Mouse (Mus musculus): Measurements from ENCODE around the gene Dnajb4. TPM values are rescaled to one million over a fixed set of nuclear protein-coding genes. Genes with fewer than 3 reads are reported as not detected.
A peak's percentile ranks its signal among the peaks of the same experiment; 100 is the strongest.

The Dnajb4 gene
- polyA plus RNA-seq, 1 experiment from 2014 or later = 26.5 TPM

DNA sequence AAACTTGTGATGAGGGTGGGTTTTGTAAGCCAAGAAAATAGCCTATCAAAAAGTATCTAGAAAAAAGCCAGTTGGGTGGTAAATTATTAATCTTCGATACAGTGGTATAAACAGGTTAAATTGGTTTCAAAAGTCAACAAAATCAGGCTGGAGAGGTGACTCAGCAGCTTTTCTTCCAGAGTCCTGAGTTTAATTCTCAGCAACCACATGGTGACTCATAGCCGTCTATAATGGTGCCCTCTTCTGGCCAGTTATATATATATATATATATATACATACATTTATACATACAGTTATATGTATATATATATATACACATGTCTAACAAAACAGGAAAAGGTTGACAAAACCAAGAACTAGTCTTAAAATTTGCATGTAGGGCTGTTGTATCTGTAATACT is 28.7 kb upstream of the Dnajb4 start:
- ATAC-seq (ENCODE audit: insufficient read depth, low FRiP score, low TSS enrichment) = no peak
- H3K9ac ChIP-seq (ENCODE audit: low read length) = no peak overlapping the region
- no peak overlapping the region for H3K4me2 ChIP-seq (ENCODE audit: low read depth)
- no peaks in the 10 kb centered on the region for H3K27me3 ChIP-seq (ENCODE audit: control insufficient read depth, insufficient read depth, low read length)
- H3K36me3 ChIP-seq (ENCODE audit: control insufficient read depth, insufficient read depth, low read length) = peaks cover 6% of the 10 kb centered on the region; the same call in 1 of the 2 replicates
- H3K4me3 ChIP-seq (ENCODE audit: low read depth, low read length) = no peak overlapping the region
- H3K9me3 ChIP-seq (ENCODE audit: control insufficient read depth, low read length) = no peaks in the 10 kb centered on the region
- H3K4me1 ChIP-seq (ENCODE audit: control insufficient read depth, insufficient read depth, low read length) = no peaks in the 10 kb centered on the region
- DNase-seq (ENCODE audit: low spot score) = no peak
- WGBS = 74% methylated on average over 2 of the region's 2 CpGs
- no peak overlapping the region for H3K27ac ChIP-seq (ENCODE audit: low read depth, low read length)

GRCm38 (mm10) chr3:152235805-152236204 is 25.7 kb upstream of the Dnajb4 start:
- Histone ChIP-seq H3K27me3 (ENCODE audit: control insufficient read depth, insufficient read depth, low read length) (no peaks in the 10 kb centered on the region), H3K9me3 (ENCODE audit: control insufficient read depth, low read length) (no peaks in the 10 kb centered on the region), H3K27ac (ENCODE audit: low read depth, low read length) (no peak overlapping the region), H3K4me1 (ENCODE audit: control insufficient read depth, insufficient read depth, low read length) (no peaks in the 10 kb centered on the region), H3K4me3 (ENCODE audit: low read depth, low read length) (no peak overlapping the region), H3K36me3 (ENCODE audit: control insufficient read depth, insufficient read depth, low read length) (peaks cover 6% of the 10 kb centered on the region; the same call in 1 of the 2 replicates), H3K9ac (ENCODE audit: low read length) (no peak overlapping the region), H3K4me2 (ENCODE audit: low read depth) (no peak overlapping the region)
- ATAC-seq (ENCODE audit: insufficient read depth, low FRiP score, low TSS enrichment) = no peak
- WGBS = 98% methylated on average over 1 of the region's 1 CpGs
- DNase-seq (ENCODE audit: low spot score) = no peak

DNA sequence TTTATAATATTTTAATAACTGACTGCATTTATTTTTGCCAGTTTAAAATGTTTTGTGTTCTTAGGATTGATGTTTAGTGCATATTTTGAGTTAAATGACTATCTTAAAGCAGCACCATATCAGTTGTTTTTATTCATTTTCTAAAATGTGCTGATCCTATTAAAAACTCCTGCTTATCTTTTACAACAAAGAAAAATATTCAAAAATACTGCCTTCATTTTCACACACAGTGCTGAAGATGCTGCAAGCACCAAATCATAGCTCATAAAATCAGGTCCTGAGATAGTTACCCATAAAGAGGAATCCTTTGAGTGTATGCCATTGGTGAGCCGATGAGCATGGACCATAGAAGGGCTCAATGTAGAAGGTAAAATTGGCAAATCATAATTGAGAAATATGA is 25.1 kb upstream of the Dnajb4 start:
- WGBS = 93% methylated on average over 1 of the region's 1 CpGs

DNA sequence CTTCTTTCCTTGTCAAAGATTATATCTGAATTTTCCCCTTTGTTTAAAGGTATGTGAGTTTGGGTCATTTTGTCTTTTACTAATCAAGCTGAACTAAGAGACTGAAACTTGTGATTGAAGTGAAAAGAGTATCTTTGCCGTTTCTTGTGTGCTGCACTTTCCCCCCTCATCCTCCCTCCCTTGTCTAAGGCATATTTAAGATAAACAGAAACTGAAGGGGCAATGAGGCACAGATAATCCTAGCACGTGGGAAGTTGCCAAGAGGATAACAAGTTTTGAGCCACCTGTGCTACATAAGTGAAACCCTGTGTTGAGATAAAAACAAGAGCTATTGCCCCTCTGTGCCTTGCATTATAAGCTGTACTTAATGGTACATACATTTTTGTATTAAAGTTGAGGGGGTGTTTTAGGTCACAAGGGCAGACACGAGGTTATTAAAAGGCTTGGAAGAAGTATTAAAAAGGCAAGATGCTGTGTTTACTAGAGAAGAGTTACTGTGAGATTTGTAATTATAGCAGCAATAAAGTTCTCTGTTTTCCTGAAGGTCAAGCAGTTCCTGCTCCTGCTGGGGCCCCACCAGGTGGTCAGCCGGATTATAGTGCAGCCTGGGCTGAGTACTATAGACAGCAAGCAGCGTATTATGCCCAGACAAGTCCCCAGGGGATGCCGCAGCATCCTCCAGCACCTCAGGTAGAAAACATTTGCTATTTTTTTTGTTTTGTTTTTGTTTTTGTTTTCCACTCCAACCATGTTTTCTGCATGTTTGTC is 21.4 kb upstream of the Dnajb4 start:
- 72% methylated on average over 6 of the region's 6 CpGs for WGBS
- H3K9ac ChIP-seq (ENCODE audit: low read length) = no peak overlapping the region
- H3K27me3 ChIP-seq (ENCODE audit: control insufficient read depth, insufficient read depth, low read length) = no peaks in the 10 kb centered on the region
- no peak overlapping the region for H3K4me3 ChIP-seq (ENCODE audit: low read depth, low read length)
- DNase-seq (ENCODE audit: low spot score) = no peak
- no peak overlapping the region for H3K4me2 ChIP-seq (ENCODE audit: low read depth)
- no peaks in the 10 kb centered on the region for H3K4me1 ChIP-seq (ENCODE audit: control insufficient read depth, insufficient read depth, low read length)
- no peak for ATAC-seq (ENCODE audit: insufficient read depth, low FRiP score, low TSS enrichment)
- H3K36me3 ChIP-seq (ENCODE audit: control insufficient read depth, insufficient read depth, low read length) = peaks cover 4% of the 10 kb centered on the region; the same call in 1 of the 2 replicates
- H3K27ac ChIP-seq (ENCODE audit: low read depth, low read length) = no peak overlapping the region
- no peaks in the 10 kb centered on the region for H3K9me3 ChIP-seq (ENCODE audit: control insufficient read depth, low read length)

More for the DNA sequence above, 25.1 kb upstream of the Dnajb4 start:
- H3K4me3 ChIP-seq (ENCODE audit: low read depth, low read length) = no peak overlapping the region
- peaks cover 6% of the 10 kb centered on the region; the same call in 1 of the 2 replicates for H3K36me3 ChIP-seq (ENCODE audit: control insufficient read depth, insufficient read depth, low read length)
- no peaks in the 10 kb centered on the region for H3K27me3 ChIP-seq (ENCODE audit: control insufficient read depth, insufficient read depth, low read length)
- DNase-seq (ENCODE audit: low spot score) (no peak), ATAC-seq (ENCODE audit: insufficient read depth, low FRiP score, low TSS enrichment) (no peak)
- no peak overlapping the region for H3K9ac ChIP-seq (ENCODE audit: low read length)
- no peak overlapping the region for H3K27ac ChIP-seq (ENCODE audit: low read depth, low read length)
- H3K4me1 ChIP-seq (ENCODE audit: control insufficient read depth, insufficient read depth, low read length) = no peaks in the 10 kb centered on the region
- H3K4me2 ChIP-seq (ENCODE audit: low read depth) = no peak overlapping the region
- no peaks in the 10 kb centered on the region for H3K9me3 ChIP-seq (ENCODE audit: control insufficient read depth, low read length)

GRCm38 (mm10) chr3:152229271-152229670 is 19.2 kb upstream of the Dnajb4 start:
- 94% methylated on average over 5 of the region's 5 CpGs for WGBS
- Histone ChIP-seq H3K27ac (ENCODE audit: low read depth, low read length) (no peak overlapping the region), H3K27me3 (ENCODE audit: control insufficient read depth, insufficient read depth, low read length) (no peaks in the 10 kb centered on the region), H3K9me3 (ENCODE audit: control insufficient read depth, low read length) (no peaks in the 10 kb centered on the region), H3K4me1 (ENCODE audit: control insufficient read depth, insufficient read depth, low read length) (no peaks in the 10 kb centered on the region), H3K9ac (ENCODE audit: low read length) (no peak overlapping the region), H3K36me3 (ENCODE audit: control insufficient read depth, insufficient read depth, low read length) (peaks cover 11% of the 10 kb centered on the region), H3K4me2 (ENCODE audit: low read depth) (no peak overlapping the region), H3K4me3 (ENCODE audit: low read depth, low read length) (no peak overlapping the region)
- ATAC-seq (ENCODE audit: insufficient read depth, low FRiP score, low TSS enrichment) = no peak
- no peak for DNase-seq (ENCODE audit: low spot score)

GRCm38 (mm10) chr3:152228843-152229242 is 18.7 kb upstream of the Dnajb4 start:
- ATAC-seq (ENCODE audit: insufficient read depth, low FRiP score, low TSS enrichment) = no peak
- no peak overlapping the region for H3K4me3 ChIP-seq (ENCODE audit: low read depth, low read length)
- WGBS = 94% methylated on average over 7 of the region's 7 CpGs
- H3K9ac ChIP-seq (ENCODE audit: low read length) = no peak overlapping the region
- H3K27ac ChIP-seq (ENCODE audit: low read depth, low read length) = no peak overlapping the region
- no peaks in the 10 kb centered on the region for H3K27me3 ChIP-seq (ENCODE audit: control insufficient read depth, insufficient read depth, low read length)
- no peaks in the 10 kb centered on the region for H3K9me3 ChIP-seq (ENCODE audit: control insufficient read depth, low read length)
- no peak for DNase-seq (ENCODE audit: low spot score)
- H3K36me3 ChIP-seq (ENCODE audit: control insufficient read depth, insufficient read depth, low read length) = peaks cover 11% of the 10 kb centered on the region
- no peaks in the 10 kb centered on the region for H3K4me1 ChIP-seq (ENCODE audit: control insufficient read depth, insufficient read depth, low read length)
- H3K4me2 ChIP-seq (ENCODE audit: low read depth) = no peak overlapping the region

GRCm38 (mm10) chr3:152225906-152226305 is 15.8 kb upstream of the Dnajb4 start:
- no peak for DNase-seq (ENCODE audit: low spot score)
- no peaks in the 10 kb centered on the region for H3K27me3 ChIP-seq (ENCODE audit: control insufficient read depth, insufficient read depth, low read length)
- peaks cover 26% of the 10 kb centered on the region for H3K36me3 ChIP-seq (ENCODE audit: control insufficient read depth, insufficient read depth, low read length)
- H3K4me3 ChIP-seq (ENCODE audit: low read depth, low read length) = no peak overlapping the region
- no peak for ATAC-seq (ENCODE audit: insufficient read depth, low FRiP score, low TSS enrichment)
- WGBS = 95% methylated on average over 7 of the region's 7 CpGs
- no peak overlapping the region for H3K9ac ChIP-seq (ENCODE audit: low read length)
- H3K9me3 ChIP-seq (ENCODE audit: control insufficient read depth, low read length) = no peaks in the 10 kb centered on the region
- H3K4me2 ChIP-seq (ENCODE audit: low read depth) = no peak overlapping the region
- H3K4me1 ChIP-seq (ENCODE audit: control insufficient read depth, insufficient read depth, low read length) = no peaks in the 10 kb centered on the region
- H3K27ac ChIP-seq (ENCODE audit: low read depth, low read length) = no peak overlapping the region

GRCm38 (mm10) chr3:152224918-152225317 is 14.8 kb upstream of the Dnajb4 start:
- ATAC-seq (ENCODE audit: insufficient read depth, low FRiP score, low TSS enrichment) (no peak), DNase-seq (ENCODE audit: low spot score) (no peak)
- H3K27ac ChIP-seq (ENCODE audit: low read depth, low read length) = no peak overlapping the region
- no peaks in the 10 kb centered on the region for H3K27me3 ChIP-seq (ENCODE audit: control insufficient read depth, insufficient read depth, low read length)
- no peak overlapping the region for H3K4me2 ChIP-seq (ENCODE audit: low read depth)
- no peak overlapping the region for H3K4me3 ChIP-seq (ENCODE audit: low read depth, low read length)
- H3K36me3 ChIP-seq (ENCODE audit: control insufficient read depth, insufficient read depth, low read length) = peaks cover 30% of the 10 kb centered on the region
- H3K4me1 ChIP-seq (ENCODE audit: control insufficient read depth, insufficient read depth, low read length) = no peaks in the 10 kb centered on the region
- no peaks in the 10 kb centered on the region for H3K9me3 ChIP-seq (ENCODE audit: control insufficient read depth, low read length)
- no peak overlapping the region for H3K9ac ChIP-seq (ENCODE audit: low read length)

GRCm38 (mm10) chr3:152213416-152213815 is 3.3 kb upstream of the Dnajb4 start:
- DNase-seq (ENCODE audit: low spot score) (no peak), ATAC-seq (ENCODE audit: insufficient read depth, low FRiP score, low TSS enrichment) (no peak)
- Histone ChIP-seq H3K27me3 (ENCODE audit: control insufficient read depth, insufficient read depth, low read length) (no peaks in the 10 kb centered on the region), H3K36me3 (ENCODE audit: control insufficient read depth, insufficient read depth, low read length) (no peaks in the 10 kb centered on the region), H3K4me1 (ENCODE audit: control insufficient read depth, insufficient read depth, low read length) (peaks cover 17% of the 10 kb centered on the region), H3K9ac (ENCODE audit: low read length) (no peak overlapping the region), H3K27ac (ENCODE audit: low read depth, low read length) (no peak overlapping the region), H3K4me3 (ENCODE audit: low read depth, low read length) (no peak overlapping the region), H3K4me2 (ENCODE audit: low read depth) (peak overlapping the region; percentile 58; the same call in 1 of the 2 replicates), H3K9me3 (ENCODE audit: control insufficient read depth, low read length) (no peaks in the 10 kb centered on the region)
- whole genome bisulfite sequencing = 82% methylated on average over 3 of the region's 3 CpGs
